Mouse (Mus musculus) heart, adult 2 months (tissue): ENCODE measurements around the gene Actrt2.

ENCODE experiments used
- EP300 ChIP-seq: fragments of 200-500 bp; IDR thresholded peaks from 2 replicates; pipeline ENCODE4 v1.6.1; 2011; ENCODE audit warnings: low read depth, low read length, control low read depth; ENCODE audit not compliant: insufficient read depth
- POLR2A ChIP-seq: fragments of 200-500 bp; IDR thresholded peaks from 2 replicates; pipeline ENCODE4 v1.6.1; 2011; ENCODE audit warnings: mild to moderate bottlenecking, low read depth, low read length, control low read depth; ENCODE audit not compliant: insufficient read depth

- no peak for TF ChIP-seq EP300
- TF ChIP-seq POLR2A, result no peak
Observed at GRCm38 (mm10) chr4:154709391-154710107, 41.9 kb upstream of the Actrt2 start.
